In the genomic region with DNA sequence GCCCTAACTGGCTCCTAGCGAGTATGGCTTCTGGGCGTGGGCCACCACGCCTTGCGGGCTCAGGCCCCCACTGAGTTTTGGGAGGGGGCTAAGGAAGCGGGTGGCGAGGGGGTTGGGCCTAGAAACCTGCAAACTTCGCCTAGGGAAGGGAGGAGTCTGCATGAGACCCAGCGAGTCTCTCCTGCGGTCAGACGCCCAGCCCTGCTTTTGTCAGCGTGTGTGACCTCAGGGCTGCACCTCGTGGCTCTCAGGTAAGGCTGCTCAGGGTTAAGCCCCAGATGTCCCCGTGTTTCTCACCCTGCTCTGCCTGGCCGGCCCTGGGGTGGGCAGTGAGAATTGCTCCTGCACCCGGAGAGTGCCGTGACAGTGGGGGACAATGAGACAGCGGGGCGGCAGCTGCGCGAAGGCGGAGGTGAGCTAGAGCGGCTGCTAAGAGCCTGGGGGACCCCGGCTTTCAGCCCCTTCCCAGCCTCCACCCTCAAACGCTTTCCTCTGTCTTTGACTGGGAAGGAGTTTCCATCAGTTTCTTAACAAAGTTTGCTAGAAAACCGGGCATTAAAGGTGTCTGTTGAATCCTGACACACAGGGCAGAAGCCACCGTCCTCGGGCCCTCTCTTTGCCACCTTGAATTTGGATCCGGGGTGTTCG, we compare ENCODE assay signal across 9 mouse cellular contexts. TPM values are rescaled to one million over a fixed set of nuclear protein-coding genes. Genes with fewer than 3 reads are reported as not detected.
DNase-seq lines count a peak whose midpoint lies in the region; ATAC-seq lines count a peak whose summit lies in the region.
"Had no signal": no experiment of that assay in that cellular context is flagged by ENCODE, and none has a peak within 500 bp of the region (broad histone marks: within the 10 kb centered on the region; RNA-seq: fewer than 3 reads in every experiment).

A gene (plus strand): TSS at position 145 of the 648 bp plus-strand sequence.

- DNase-seq in embryo, embryonic 10 days (ENCODE audit: low spot score): peak; percentile 18
- no peak for DNase-seq in embryo, embryonic 9.5 days (ENCODE audit: extremely low spot score)
- DNase-seq in ZHBTc4 (ENCODE audit: low read depth, low spot score): peak; percentile 92
- no peak for DNase-seq in hindbrain, embryonic 14.5 days (ENCODE audit: low spot score)
- DNase-seq in right cerebral cortex, postnatal 14 days: no peak
- DNase-seq in urinary bladder, adult 18-20 months (ENCODE audit: low spot score in 2 of 2): no peak
- no peak for DNase-seq in frontal cortex, postnatal 25 days (ENCODE audit: low spot score in 2 of 2)
- DNase-seq: kidney, adult 11 months had no signal

- peaks cover 17% of the 10 kb centered on the region; the same call in 1 of the 2 replicates for H3K4me1 ChIP-seq in hindbrain, embryonic 14.5 days (replicated peaks; ENCODE audit: control insufficient read depth, insufficient read depth, low read length)
- H3K4me1 ChIP-seq in midbrain, embryonic 13.5 days (replicated peaks): peaks cover 22% of the 10 kb centered on the region

- no peak for ATAC-seq in hindbrain, embryonic 14.5 days (ENCODE audit: low FRiP score)
- peak; percentile 64 for ATAC-seq in midbrain, embryonic 13.5 days

- H3K4me3 ChIP-seq in hindbrain, embryonic 14.5 days (replicated peaks; ENCODE audit: low read length): peak within 1 kb of the TSS; percentile 27
- peak within 1 kb of the TSS; percentile 34 for H3K4me3 ChIP-seq in midbrain, embryonic 13.5 days (replicated peaks)

- H3K9ac ChIP-seq in hindbrain, embryonic 14.5 days: peak within 1 kb of the TSS; percentile 36
- peak within 1 kb of the TSS; percentile 48; the same call in 1 of the 2 replicates for H3K9ac ChIP-seq in midbrain, embryonic 13.5 days (replicated peaks)

- H3K9me3 ChIP-seq in hindbrain, embryonic 14.5 days (ENCODE audit: control insufficient read depth, low read length): no peaks in the 10 kb centered on the region
- no peaks in the 10 kb centered on the region for H3K9me3 ChIP-seq in midbrain, embryonic 13.5 days

- H3K27ac ChIP-seq in hindbrain, embryonic 14.5 days: no peak within 1 kb of the TSS
- H3K27ac ChIP-seq in midbrain, embryonic 13.5 days: no peak within 1 kb of the TSS

- WGBS in hindbrain, embryonic 14.5 days: 3% methylated on average over 29 of the region's 29 CpGs
- WGBS in midbrain, embryonic 13.5 days: 3% methylated on average over 29 of the region's 29 CpGs

- H3K36me3 ChIP-seq in hindbrain, embryonic 14.5 days (replicated peaks; ENCODE audit: control insufficient read depth, insufficient read depth): no peaks in the 10 kb centered on the region
- H3K36me3 ChIP-seq in midbrain, embryonic 13.5 days: no peaks in the 10 kb centered on the region

- H3K4me2 ChIP-seq in hindbrain, embryonic 14.5 days (replicated peaks): peak within 1 kb of the TSS; percentile 53
- H3K4me2 ChIP-seq in midbrain, embryonic 13.5 days (replicated peaks): peak within 1 kb of the TSS; percentile 61

- peaks cover 34% of the 10 kb centered on the region for H3K27me3 ChIP-seq in hindbrain, embryonic 14.5 days (ENCODE audit: control insufficient read depth, insufficient read depth, low read length)
- peaks cover 35% of the 10 kb centered on the region for H3K27me3 ChIP-seq in midbrain, embryonic 13.5 days

RNA-seq across cellular contexts. Expression of the gene that starts here (rescaled TPM):
- polyA plus RNA-seq in hindbrain, embryonic 14.5 days (2014; fragmentation: Nextera tagmentation; extraction: Ambion mirVana): not detected in 2 replicates
- not detected in 2 replicates for polyA plus RNA-seq in midbrain, embryonic 13.5 days (2015; fragmentation: Nextera tagmentation; extraction: Ambion mirVana)

Comparison
In these comparisons a context has a peak if more than half of its experiments do, and no peak if none do; other contexts are left out.
1. DNase-seq: peak in embryo, embryonic 10 days (single experiment) and ZHBTc4 (single experiment); none in embryo, embryonic 9.5 days (single experiment), hindbrain, embryonic 14.5 days (single experiment), right cerebral cortex, postnatal 14 days (single experiment), urinary bladder, adult 18-20 months (0 of 2) and frontal cortex, postnatal 25 days (0 of 2).
2. Peak in ATAC-seq, H3K4me3 ChIP-seq, H3K9ac ChIP-seq and H3K4me2 ChIP-seq in midbrain, embryonic 13.5 days; RNA of the gene not detected or under 1 TPM.